Comparison of ENCODE assay signal across 24 mouse cellular contexts in the genomic region with DNA sequence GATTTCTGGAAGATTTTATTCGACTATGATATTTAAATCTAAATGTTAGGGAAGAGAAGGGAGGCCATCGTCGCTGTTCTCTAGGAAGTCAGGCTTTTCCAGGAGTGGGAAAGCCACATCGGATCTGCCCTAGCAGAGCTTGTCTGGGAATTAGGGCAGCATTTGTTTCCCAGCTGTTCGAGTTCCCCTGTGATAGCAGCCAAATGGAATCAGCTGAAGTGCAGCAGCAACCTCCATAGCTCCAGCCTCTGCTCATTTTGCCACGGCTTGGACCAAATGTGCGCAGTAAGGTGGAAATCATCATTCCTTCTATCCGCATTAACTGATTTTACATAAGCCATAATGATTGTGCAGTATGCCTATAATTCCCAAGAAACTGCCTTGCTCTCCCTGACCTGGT. TPM values are rescaled to one million over a fixed set of nuclear protein-coding genes. Genes with fewer than 3 reads are reported as not detected.
A peak's percentile ranks its signal among the peaks of the same experiment; 100 is the strongest.
DNase-seq lines count a peak whose midpoint lies in the region; ATAC-seq and TF ChIP-seq lines count a peak whose summit lies in the region.
"Had no signal": no experiment of that assay in that cellular context is flagged by ENCODE, and none has a peak within 500 bp of the region (broad histone marks: within the 10 kb centered on the region; RNA-seq: fewer than 3 reads in every experiment).

No protein-coding gene starts in this region.

- no peak for TF ChIP-seq CTCF in gastrocnemius, adult 2 months (IDR thresholded peaks at IDR 0.05)

- intact Hi-C loops in gastrocnemius, adult 2 months (cut with DNase I) = no loop called here
- intact Hi-C loops in heart, postnatal 25 days (cut with DNase I) = no loop called here

- peaks cover 4% of the 10 kb centered on the region; the same call in 1 of the 2 replicates for H3K9me3 ChIP-seq in limb, embryonic 14.5 days (ENCODE audit: control insufficient read depth, low read length)
- no peaks in the 10 kb centered on the region for H3K9me3 ChIP-seq in limb, embryonic 10.5 days (replicated peaks)
- H3K9me3 ChIP-seq: embryonic facial prominence, embryonic 12.5 days had no signal

- TF ChIP-seq POLR2A in limb, embryonic 14.5 days (IDR thresholded peaks at IDR 0.05; ENCODE audit: borderline replicate concordance, extremely low read depth, insufficient read depth, insufficient read length) = no peak

- H3K9ac ChIP-seq in limb, embryonic 14.5 days (ENCODE audit: low read depth, low read length, severe bottlenecking) = no peak overlapping the region
- H3K9ac ChIP-seq: embryonic facial prominence, embryonic 12.5 days; forebrain, embryonic 12.5 days; hindbrain, embryonic 13.5 days had no signal

- H3K27me3 ChIP-seq in limb, embryonic 14.5 days (ENCODE audit: control insufficient read depth, insufficient read depth, low read length) = no peaks in the 10 kb centered on the region
- H3K27me3 ChIP-seq in limb, embryonic 10.5 days (ENCODE audit: low read depth, poor library complexity, severe bottlenecking) = no peaks in the 10 kb centered on the region
- H3K27me3 ChIP-seq: embryonic facial prominence, embryonic 12.5 days; forebrain, embryonic 12.5 days; hindbrain, embryonic 13.5 days had no signal

- 60% methylated on average over 8 of the region's 8 CpGs for WGBS in limb, embryonic 14.5 days
- WGBS in limb, embryonic 10.5 days = 66% methylated on average over 8 of the region's 8 CpGs

- no peaks in the 10 kb centered on the region for H3K4me1 ChIP-seq in limb, embryonic 14.5 days (ENCODE audit: control insufficient read depth, insufficient read depth, low read length)
- H3K4me1 ChIP-seq in limb, embryonic 10.5 days = no peaks in the 10 kb centered on the region
- H3K4me1 ChIP-seq: embryonic facial prominence, embryonic 12.5 days; forebrain, embryonic 12.5 days; hindbrain, embryonic 13.5 days had no signal

- no peak overlapping the region for H3K4me2 ChIP-seq in limb, embryonic 14.5 days (replicated peaks; ENCODE audit: low read depth, low read length, severe bottlenecking)
- H3K4me2 ChIP-seq: embryonic facial prominence, embryonic 12.5 days; forebrain, embryonic 12.5 days; hindbrain, embryonic 13.5 days had no signal

- H3K27ac ChIP-seq in gastrocnemius, adult 2 months = no peak overlapping the region
- H3K27ac ChIP-seq in limb, embryonic 14.5 days (replicated peaks; ENCODE audit: low read depth, low read length) = no peak overlapping the region
- no peak overlapping the region for H3K27ac ChIP-seq in limb, embryonic 10.5 days
- H3K27ac ChIP-seq: embryonic facial prominence, embryonic 12.5 days; forebrain, embryonic 12.5 days; heart, adult 2 months; hindbrain, embryonic 13.5 days; hindbrain, postnatal 0 days had no signal

- H3K36me3 ChIP-seq in limb, embryonic 14.5 days (ENCODE audit: control insufficient read depth, insufficient read depth, low read length) = no peaks in the 10 kb centered on the region
- H3K36me3 ChIP-seq in limb, embryonic 10.5 days = no peaks in the 10 kb centered on the region
- H3K36me3 ChIP-seq: embryonic facial prominence, embryonic 12.5 days; forebrain, embryonic 12.5 days; hindbrain, embryonic 13.5 days had no signal

- no peak overlapping the region for H3K4me3 ChIP-seq in gastrocnemius, adult 2 months
- H3K4me3 ChIP-seq in limb, embryonic 14.5 days (replicated peaks; ENCODE audit: low read length) = no peak overlapping the region
- no peak overlapping the region for H3K4me3 ChIP-seq in limb, embryonic 10.5 days
- H3K4me3 ChIP-seq: embryonic facial prominence, embryonic 12.5 days; forebrain, embryonic 12.5 days; heart, adult 2 months; hindbrain, embryonic 13.5 days had no signal

- ATAC-seq in limb, embryonic 14.5 days (ENCODE audit: low FRiP score, low read depth) = no peak
- ATAC-seq: forebrain, embryonic 16.5 days; hindbrain, postnatal 0 days had no signal

- DNase-seq in gastrocnemius, adult 2 months = peak; percentile 12
- no peak for DNase-seq in gastrocnemius, adult 18-20 months (ENCODE audit: low spot score)
- peak; percentile 9 for DNase-seq in heart, adult 8-10 months (ENCODE audit: low spot score)
- DNase-seq in heart, postnatal 25 days (ENCODE audit: low spot score) = no peak
- peak; percentile 35 for DNase-seq in limb, embryonic 14.5 days (ENCODE audit: low spot score)
- DNase-seq in limb, embryonic 10.5 days (ENCODE audit: low spot score) = no peak
- peak; percentile 59 for DNase-seq in retina, postnatal 1 day
- DNase-seq in frontal cortex, postnatal 14 days (ENCODE audit: low spot score in 2 of 2) = no peak
- DNase-seq: adrenal gland, postnatal 10 days; cerebellum, adult 11 months; cerebellum, adult 8-10 months; cerebellum, postnatal 14 days; embryo, embryonic 11 days; kidney, adult 11 months had no signal

RNA-seq across cellular contexts. Expression of a gene that starts 7.0 kb away (rescaled TPM):
- total RNA-seq in gastrocnemius, adult 2 months (2021) = 10 to 100 TPM in 1 of 2 experiments, 1 to 10 TPM in 1; 5.4 to 11.4 TPM
- 1 to 10 TPM; 4.3 to 5.1 TPM for total RNA-seq in gastrocnemius, adult 18-20 months (2021)
- under 1 TPM in 2 of 4 experiments, not detected in 2; 0.13 to 0.22 TPM for total RNA-seq in heart, adult 8-10 months (2022)
- under 1 TPM; 0.13 to 0.14 TPM for total RNA-seq in heart, postnatal 25 days (2021)
- polyA plus RNA-seq in limb, embryonic 14.5 days (2012; rRNA removed) = 68.9 and 69.9 TPM in 2 replicates
- polyA plus RNA-seq in limb, embryonic 14.5 days (2014; fragmentation: Nextera tagmentation; extraction: Ambion mirVana) = 106 and 122 TPM in 2 replicates
- polyA plus RNA-seq in limb, embryonic 10.5 days (2016; fragmentation: Nextera tagmentation; extraction: Ambion mirVana) = 0.35 TPM in 1 of 2 replicates, not detected in the other
- total RNA-seq: common myeloid progenitor, adult 5-6 weeks; hematopoietic stem cell, adult 5-6 weeks; MEL had no signal
- polyA plus RNA-seq: C2C12 had no signal

Comparison
In these comparisons a context has a peak if more than half of its experiments do, and no peak if none do; other contexts are left out.
1. DNase-seq: peak in gastrocnemius, adult 2 months (single experiment), heart, adult 8-10 months (single experiment), limb, embryonic 14.5 days (single experiment) and retina, postnatal 1 day (single experiment); none in gastrocnemius, adult 18-20 months (single experiment), heart, postnatal 25 days (single experiment), limb, embryonic 10.5 days (single experiment) and frontal cortex, postnatal 14 days (0 of 2).
2. RNA of a gene that starts 7.0 kb away (total RNA-seq): 5.4 to 11.4 TPM in gastrocnemius, adult 2 months and 4.3 to 5.1 TPM in gastrocnemius, adult 18-20 months; 0.13 to 0.14 TPM in heart, postnatal 25 days and 0.13 to 0.22 TPM in heart, adult 8-10 months; every median in the first group is over 4 times any median in the second.